Mouse (Mus musculus) kidney, postnatal 0 days (tissue): ENCODE data around the gene Mia2. TPM values are rescaled to one million over a fixed set of nuclear protein-coding genes. Genes with fewer than 3 reads are reported as not detected.

Experiments used
- ATAC-seq: fragments of 200-750 bp; cut with Nextera tagmentation; replicated peaks from 2 replicates; pipeline ENCODE4 v1.8.0; 2017; ENCODE audit warnings: low read depth, moderate number of reproducible peaks, moderate TSS enrichment, moderate library complexity; ENCODE audit not compliant: low FRiP score
- DNase-seq: peaks from one replicate; pipeline ENCODE4 v3.0.0-alpha.2; 2016; ENCODE audit warnings: low spot score
- H3K27ac ChIP-seq: fragments of 300-500 bp; sonication (generic); 2 replicates; pipeline ENCODE4 v1.5.1; 2014; ENCODE audit warnings: mild to moderate bottlenecking
- H3K27me3 ChIP-seq: fragments of 300-500 bp; sonication (generic); 2 replicates; pipeline ENCODE4 v1.6.1; 2014; ENCODE audit warnings: low read length, mixed read lengths; ENCODE audit not compliant: insufficient read depth
- H3K36me3 ChIP-seq: fragments of 300-500 bp; sonication (generic); 2 replicates; pipeline ENCODE4 v1.6.1; 2014; ENCODE audit warnings: low read length, mixed read lengths; ENCODE audit not compliant: insufficient read depth
- H3K4me1 ChIP-seq: fragments of 300-500 bp; sonication (generic); replicated peaks from 2 replicates; pipeline ENCODE4 v1.6.1; 2014; ENCODE audit warnings: antibody characterized with exemption, low read length, mixed read lengths; ENCODE audit not compliant: insufficient read depth
- H3K4me2 ChIP-seq: fragments of 300-500 bp; sonication (generic); 2 replicates; pipeline ENCODE4 v1.6.1; 2014; ENCODE audit warnings: mild to moderate bottlenecking, low read length, moderate library complexity, mixed read lengths
- H3K4me3 ChIP-seq: fragments of 300-500 bp; sonication (generic); replicated peaks from 2 replicates; pipeline ENCODE4 v1.5.1; 2014; ENCODE audit warnings: low read depth, low read length
- H3K9ac ChIP-seq: fragments of 300-500 bp; sonication (generic); 2 replicates; pipeline ENCODE4 v1.6.1; 2014; ENCODE audit warnings: low read depth, low read length
- H3K9me3 ChIP-seq: fragments of 300-500 bp; sonication (generic); replicated peaks from 2 replicates; pipeline ENCODE4 v1.6.1; 2016; ENCODE audit warnings: low read length, inconsistent platforms, mixed read lengths
- CTCF ChIP-seq: IDR thresholded peaks from 2 replicates; pipeline ENCODE4 v1.5.1; 2016; ENCODE audit warnings: antibody characterized with exemption, low read depth, mild to moderate bottlenecking, moderate library complexity
- WGBS: fragments of 180-500 bp; shearing (Covaris S2); extraction: QIAGEN DNeasy Blood & Tissue Kit; methylation state at CpG from one replicate; pipeline ENCODE4 v1.1.7; 2014; 5-methylcytosine and 5-hydroxymethylcytosine counted together
- polyA plus RNA-seq: library from polyadenylated mRNA; unstranded; fragments of >200 nt; fragmentation: Nextera tagmentation; extraction: Ambion mirVana; gene quantifications from 2 replicates; pipeline ENCODE4 v1.2.1, GENCODE M21; 2015

The Mia2 gene
- polyA plus RNA-seq, 1 experiment from 2014 or later: 91.6 TPM

DNA sequence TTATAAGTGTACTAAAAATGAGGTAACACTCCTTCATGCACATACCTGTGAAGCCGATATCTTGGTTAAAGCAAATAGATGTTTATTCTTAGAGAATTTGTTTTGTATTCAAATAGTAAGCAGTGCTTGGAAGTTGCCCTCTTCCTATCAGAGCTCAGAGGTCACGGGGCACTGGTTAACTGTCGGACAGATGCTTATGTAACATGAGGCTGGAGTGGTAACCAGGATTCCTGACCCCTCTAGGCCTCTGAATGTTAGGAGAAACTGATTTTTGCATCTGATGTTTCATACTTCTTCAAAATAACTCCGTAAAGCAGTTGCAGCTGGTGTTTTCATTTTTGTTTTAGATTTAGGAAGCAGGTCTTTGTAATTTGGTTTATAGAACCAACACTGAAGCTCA is 99.5 kb downstream of the Mia2 start:
- Histone ChIP-seq H3K4me1 (no peaks in the 10 kb centered on the region), H3K27ac (no peak overlapping the region), H3K4me2 (no peak overlapping the region), H3K36me3 (peaks cover 19% of the 10 kb centered on the region; the same call in 1 of the 2 replicates), H3K9me3 (no peaks in the 10 kb centered on the region), H3K27me3 (no peaks in the 10 kb centered on the region), H3K4me3 (no peak overlapping the region), H3K9ac (no peak overlapping the region)
- TF ChIP-seq CTCF: no peak
- DNase-seq (no peak), ATAC-seq (no peak)
- 79% methylated on average over 4 of the region's 4 CpGs for WGBS

DNA sequence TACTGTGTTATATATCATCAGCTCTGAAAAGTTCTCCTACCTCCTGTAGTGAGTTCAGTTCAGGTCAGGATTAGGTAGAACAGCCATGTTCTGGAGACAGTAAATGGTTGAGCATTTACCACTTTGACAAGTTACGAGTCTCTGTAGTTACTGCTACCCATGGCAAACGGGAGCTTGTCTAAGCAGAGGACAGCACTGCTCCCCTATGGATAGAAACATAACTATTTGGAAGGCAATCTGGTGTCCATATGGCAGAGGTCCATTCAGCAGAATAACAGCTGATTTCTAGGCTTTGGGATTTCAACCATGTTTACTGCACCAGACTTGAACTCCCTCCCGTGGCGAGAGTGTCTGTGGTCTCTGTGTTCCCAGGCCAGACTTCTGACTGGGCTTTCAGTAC is 100.3 kb downstream of the Mia2 start:
- 78% methylated on average over 4 of the region's 4 CpGs for WGBS
- H3K27me3 ChIP-seq: no peaks in the 10 kb centered on the region

DNA sequence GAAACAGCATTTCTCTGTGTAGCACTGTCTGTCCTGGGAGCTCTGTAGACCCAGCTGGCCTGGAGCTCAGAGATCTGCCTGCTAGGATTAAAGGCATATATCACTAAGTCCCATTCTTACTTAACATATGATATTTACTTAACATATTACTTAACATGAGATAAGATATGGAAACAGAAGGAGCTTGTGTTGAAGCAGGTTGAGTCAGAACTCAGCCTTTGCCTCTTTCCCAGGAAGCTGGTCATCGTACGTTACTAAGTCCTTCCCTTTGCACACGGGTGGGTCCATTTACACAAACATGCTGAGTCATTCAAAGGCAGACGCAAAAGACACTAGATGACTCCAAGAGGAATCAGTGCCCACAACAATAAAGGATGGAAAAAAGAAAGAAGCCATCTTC is 103.2 kb downstream of the Mia2 start:
- Histone ChIP-seq H3K36me3 (peaks cover 30% of the 10 kb centered on the region; the same call in 1 of the 2 replicates), H3K9me3 (no peaks in the 10 kb centered on the region), H3K27ac (no peak overlapping the region), H3K9ac (no peak overlapping the region), H3K4me1 (no peaks in the 10 kb centered on the region), H3K27me3 (no peaks in the 10 kb centered on the region), H3K4me3 (no peak overlapping the region), H3K4me2 (no peak overlapping the region)
- 89% methylated on average over 4 of the region's 4 CpGs for WGBS
- TF ChIP-seq CTCF: no peak
- ATAC-seq: no peak
- DNase-seq: no peak

More for the DNA sequence above, 100.3 kb downstream of the Mia2 start:
- no peak for DNase-seq
- Histone ChIP-seq H3K36me3 (peaks cover 23% of the 10 kb centered on the region; the same call in 1 of the 2 replicates), H3K4me1 (no peaks in the 10 kb centered on the region), H3K9me3 (no peaks in the 10 kb centered on the region), H3K4me3 (no peak overlapping the region), H3K4me2 (no peak overlapping the region), H3K9ac (no peak overlapping the region), H3K27ac (no peak overlapping the region)
- ATAC-seq: no peak
- no peak for TF ChIP-seq CTCF

DNA sequence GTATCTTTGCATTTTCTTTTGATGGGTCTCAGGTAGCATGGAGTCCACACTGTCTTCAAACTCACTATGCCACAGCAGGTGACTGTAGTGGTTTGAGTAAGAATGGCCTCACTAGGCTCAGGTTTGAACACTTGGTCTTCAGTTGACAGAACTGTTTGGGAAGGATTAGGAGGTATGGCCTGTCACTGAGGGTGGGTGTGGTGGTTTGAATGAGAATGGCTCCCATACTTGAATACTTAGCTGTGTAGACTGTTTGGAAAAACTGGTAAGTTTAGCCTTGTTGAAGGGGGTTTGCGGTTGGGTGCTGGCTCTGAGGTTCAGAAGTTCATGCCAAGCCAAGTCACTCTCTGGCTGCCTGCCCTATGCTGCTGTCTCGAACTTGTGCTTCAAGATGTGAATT is 103.8 kb downstream of the Mia2 start:
- no peak for DNase-seq
- Histone ChIP-seq H3K4me2 (no peak overlapping the region), H3K4me3 (no peak overlapping the region), H3K27me3 (no peaks in the 10 kb centered on the region), H3K9ac (no peak overlapping the region), H3K9me3 (no peaks in the 10 kb centered on the region), H3K27ac (no peak overlapping the region), H3K36me3 (peaks cover 35% of the 10 kb centered on the region; the same call in 1 of the 2 replicates), H3K4me1 (no peaks in the 10 kb centered on the region)
- WGBS: 92% methylated on average over 2 of the region's 2 CpGs
- no peak for TF ChIP-seq CTCF
- no peak for ATAC-seq

DNA sequence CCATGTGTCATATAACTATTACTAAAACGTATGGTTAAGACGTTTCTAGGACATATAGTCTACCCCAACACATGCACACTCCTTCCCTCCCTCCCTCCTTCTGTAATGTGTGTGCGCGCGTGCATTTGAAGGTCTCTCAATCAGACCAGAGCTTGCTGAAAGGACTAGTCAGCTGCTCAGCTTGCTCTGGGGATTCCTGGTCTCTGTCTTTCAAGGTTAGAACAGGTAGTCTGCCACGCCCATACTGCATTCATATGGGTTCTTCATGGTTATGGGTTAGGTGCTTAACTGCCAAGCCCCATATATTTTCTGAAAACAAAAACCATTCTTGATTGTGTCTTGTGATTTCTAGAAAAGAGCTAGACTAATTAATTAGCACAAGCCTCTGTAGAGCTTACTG is 110.0 kb downstream of the Mia2 start:
- no peaks in the 10 kb centered on the region for H3K27me3 ChIP-seq
- H3K4me3 ChIP-seq: no peak overlapping the region
- no peaks in the 10 kb centered on the region for H3K9me3 ChIP-seq
- DNase-seq: no peak
- no peaks in the 10 kb centered on the region for H3K4me1 ChIP-seq
- ATAC-seq: no peak
- H3K9ac ChIP-seq: no peak overlapping the region
- H3K36me3 ChIP-seq: peaks cover 24% of the 10 kb centered on the region; the same call in 1 of the 2 replicates
- no peak overlapping the region for H3K27ac ChIP-seq
- 89% methylated on average over 6 of the region's 6 CpGs for WGBS
- TF ChIP-seq CTCF: no peak
- H3K4me2 ChIP-seq: no peak overlapping the region

DNA sequence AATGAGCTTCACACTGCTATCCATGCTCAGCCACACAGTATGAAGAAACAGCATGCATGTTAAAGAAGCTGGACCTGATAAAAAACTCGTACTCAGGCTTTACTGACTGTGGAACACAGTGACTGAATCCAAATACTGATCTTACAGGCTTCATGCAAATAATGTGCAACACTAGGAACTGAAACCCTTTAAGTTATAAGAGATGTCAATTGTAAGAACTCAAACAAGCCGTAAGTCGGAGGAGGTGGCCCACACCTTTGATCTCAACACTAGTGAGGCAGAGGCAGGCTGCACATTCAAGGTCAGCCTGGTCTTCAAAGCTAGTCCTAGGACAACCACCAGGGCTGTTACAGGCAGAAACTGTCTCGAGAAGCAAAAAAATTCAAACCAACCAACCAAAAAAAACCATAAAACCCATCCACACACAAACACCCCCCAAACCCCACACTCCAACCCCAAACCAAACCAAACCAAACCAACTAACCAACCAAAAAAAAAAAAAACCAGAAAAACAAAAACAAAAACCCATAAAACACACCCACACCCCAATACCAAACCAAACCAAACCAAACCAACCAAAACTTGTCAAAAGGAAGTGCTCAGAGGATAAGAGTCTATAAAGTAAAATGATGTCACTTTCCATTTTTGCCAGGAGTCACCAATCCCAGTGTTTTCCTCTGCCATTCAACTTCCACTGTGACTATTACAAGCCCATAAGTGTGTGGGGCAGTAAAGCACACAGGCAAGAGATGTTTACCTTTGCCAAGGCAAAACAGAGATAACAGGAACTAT is 110.8 kb downstream of the Mia2 start:
- no peaks in the 10 kb centered on the region for H3K4me1 ChIP-seq
- H3K27ac ChIP-seq: no peak overlapping the region
- 86% methylated on average over 4 of the region's 4 CpGs for WGBS
- DNase-seq: no peak
- no peak overlapping the region for H3K4me3 ChIP-seq
- H3K36me3 ChIP-seq: peaks cover 18% of the 10 kb centered on the region; the same call in 1 of the 2 replicates
- no peak for TF ChIP-seq CTCF
- H3K9me3 ChIP-seq: no peaks in the 10 kb centered on the region
- no peak overlapping the region for H3K9ac ChIP-seq
- no peak overlapping the region for H3K4me2 ChIP-seq
- no peaks in the 10 kb centered on the region for H3K27me3 ChIP-seq
- ATAC-seq: no peak
